Mouse (Mus musculus): ENCODE data around the gene Tnks2. TPM values are rescaled to one million over a fixed set of nuclear protein-coding genes. Genes with fewer than 3 reads are reported as not detected.

Gene Tnks2
- total RNA-seq, 2 experiments from 2014 or later: 97.4 TPM

- no peak for DNase-seq (ENCODE audit: low spot score in 2 of 2)
Measured at GRCm38 (mm10) chr19:36929816-36930215, 95.8 kb downstream of the Tnks2 start.

GRCm38 (mm10) chr19:36932097-36932496 lies 98.1 kb downstream of the Tnks2 start:
- no peak for DNase-seq (ENCODE audit: low spot score in 2 of 2)

GRCm38 (mm10) chr19:36932613-36933012 lies 98.6 kb downstream of the Tnks2 start:
- DNase-seq (ENCODE audit: low spot score in 2 of 2): no peak

GRCm38 (mm10) chr19:36936285-36936684 lies 102.3 kb downstream of the Tnks2 start:
- no peak for DNase-seq (ENCODE audit: low spot score in 2 of 2)

GRCm38 (mm10) chr19:36938008-36938407 lies 104.0 kb downstream of the Tnks2 start:
- DNase-seq (ENCODE audit: low spot score in 2 of 2): no peak

GRCm38 (mm10) chr19:36940064-36940463 lies 106.0 kb downstream of the Tnks2 start:
- no peak for DNase-seq (ENCODE audit: low spot score in 2 of 2)

Other genes starting within 250 kb of the Tnks2 start
- gene Ppp1r3c, start 97.6 kb upstream of the Tnks2 start, total RNA-seq (2021): 10 to 100 TPM; 38.4 to 74.9 TPM
- 1 to 10 TPM; 2.4 to 3.8 TPM for gene Fgfbp3, start 85.4 kb downstream of the Tnks2 start, total RNA-seq (2021)
- 10 to 100 TPM; 29.2 to 31.0 TPM for gene Btaf1, start 91.8 kb downstream of the Tnks2 start, total RNA-seq (2021)

Measured in adrenal gland, adult 18-20 months (tissue).